11 mouse cellular contexts compared by ENCODE assay signal in the genomic region with DNA sequence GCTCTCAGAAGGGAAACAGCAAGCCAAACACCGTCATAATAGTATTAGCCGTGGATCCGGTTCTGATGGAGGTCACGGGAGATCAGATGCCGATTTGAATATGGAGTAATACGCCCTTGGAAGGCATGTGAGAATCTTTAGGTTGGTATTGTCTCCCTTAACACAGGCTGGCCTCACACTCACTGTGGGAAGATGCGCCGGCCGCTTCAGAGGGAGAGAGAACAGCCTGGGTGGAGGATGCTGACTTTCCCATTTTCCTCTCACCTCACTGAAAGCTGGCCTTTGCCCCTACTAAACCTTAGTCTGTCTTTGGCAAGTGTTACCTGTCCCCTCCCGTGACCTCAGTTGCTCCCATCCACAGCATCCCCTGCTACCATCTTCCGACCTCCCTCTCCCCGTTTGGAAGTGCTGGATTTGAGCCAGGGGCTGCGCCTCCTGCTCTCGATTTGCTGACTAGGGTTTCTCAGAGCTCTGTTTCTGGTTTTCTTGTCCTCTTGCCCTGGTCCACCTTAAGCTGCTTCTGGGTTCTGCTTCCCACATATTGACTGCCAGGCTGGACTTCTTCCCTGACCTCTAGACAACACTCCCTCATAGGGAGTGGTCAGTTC.
DNase-seq lines count a peak whose midpoint lies in the region; ATAC-seq and TF ChIP-seq lines count a peak whose summit lies in the region.
"Had no signal": no experiment of that assay in that cellular context is flagged by ENCODE, and none has a peak within 500 bp of the region (broad histone marks: within the 10 kb centered on the region; RNA-seq: fewer than 3 reads in every experiment).

No protein-coding gene starts in this region.

- 50% methylated on average over 14 of the region's 14 CpGs for WGBS in lung, postnatal 0 days
- WGBS in kidney, embryonic 16.5 days, result 56% methylated on average over 14 of the region's 14 CpGs
- WGBS in stomach, postnatal 0 days, result 52% methylated on average over 14 of the region's 14 CpGs

- H3K4me1 ChIP-seq in lung, postnatal 0 days (ENCODE audit: insufficient read depth, low read depth, low read length), result no peaks in the 10 kb centered on the region; the same call in 1 of the 2 replicates
- 0 out of 2 replicates have a peak, but pooled peaks cover 6% of the 10 kb centered on the region for H3K4me1 ChIP-seq in kidney, embryonic 16.5 days (ENCODE audit: insufficient read depth, low read length)
- H3K4me1 ChIP-seq in stomach, postnatal 0 days (replicated peaks; ENCODE audit: control insufficient read depth, insufficient read depth), result no peaks in the 10 kb centered on the region

- ATAC-seq in lung, postnatal 0 days, result no peak
- no peak for ATAC-seq in kidney, embryonic 16.5 days (ENCODE audit: low FRiP score, low TSS enrichment)
- ATAC-seq in stomach, postnatal 0 days (ENCODE audit: low FRiP score, low TSS enrichment), result no peak

- intact Hi-C loops in gastrocnemius, postnatal 14 days (cut with DNase I; ENCODE audit: low total_unique reads), result no loop called here
- intact Hi-C loops in left cerebral cortex, postnatal 36 days (cut with DNase I), result loop anchor here (10.0 kb wide), 1 partner anchor 1291 kb away; no protein-coding TSS in a partner anchor

- H3K36me3 ChIP-seq in lung, postnatal 0 days (ENCODE audit: insufficient read depth, low read length), result no peaks in the 10 kb centered on the region
- no peaks in the 10 kb centered on the region for H3K36me3 ChIP-seq in kidney, embryonic 16.5 days (ENCODE audit: insufficient read depth, low read length)
- no peaks in the 10 kb centered on the region for H3K36me3 ChIP-seq in stomach, postnatal 0 days (ENCODE audit: control insufficient read depth, insufficient read depth, low read length)
- H3K36me3 ChIP-seq: neural tube, embryonic 13.5 days had no signal

- H3K9ac ChIP-seq in lung, postnatal 0 days (replicated peaks; ENCODE audit: low read depth), result no peak overlapping the region
- H3K9ac ChIP-seq in kidney, embryonic 16.5 days (replicated peaks; ENCODE audit: low read length), result no peak overlapping the region
- H3K9ac ChIP-seq in stomach, postnatal 0 days (ENCODE audit: low read length), result no peak overlapping the region
- H3K9ac ChIP-seq: neural tube, embryonic 13.5 days had no signal

- peak; percentile 6 for DNase-seq in gastrocnemius, postnatal 14 days
- DNase-seq in gastrocnemius, postnatal 25 days, result no peak
- DNase-seq in lung, postnatal 0 days (ENCODE audit: low spot score), result no peak
- DNase-seq in lung, postnatal 25 days (ENCODE audit: low spot score), result no peak
- DNase-seq in stomach, postnatal 0 days (ENCODE audit: low spot score), result no peak
- no peak for DNase-seq in testis, postnatal 10 days (ENCODE audit: low spot score)
- no peak for DNase-seq in left cerebral cortex, postnatal 36 days (ENCODE audit: low spot score in 2 of 2)
- DNase-seq: right cerebral cortex, postnatal 25 days had no signal

- peak overlapping the region; percentile 35 for H3K4me2 ChIP-seq in lung, postnatal 0 days (replicated peaks; ENCODE audit: low read depth, low read length)
- H3K4me2 ChIP-seq in kidney, embryonic 16.5 days (replicated peaks; ENCODE audit: low read depth, low read length), result peak overlapping the region; percentile 34
- H3K4me2 ChIP-seq in stomach, postnatal 0 days (replicated peaks; ENCODE audit: low read depth), result peak overlapping the region; percentile 11
- H3K4me2 ChIP-seq: neural tube, embryonic 13.5 days had no signal

- H3K9me3 ChIP-seq in lung, postnatal 0 days (ENCODE audit: low read length), result no peaks in the 10 kb centered on the region
- no peaks in the 10 kb centered on the region for H3K9me3 ChIP-seq in kidney, embryonic 16.5 days (ENCODE audit: low read length)
- H3K9me3 ChIP-seq in stomach, postnatal 0 days (ENCODE audit: control insufficient read depth, low read length), result no peaks in the 10 kb centered on the region
- H3K9me3 ChIP-seq: neural tube, embryonic 13.5 days had no signal

- H3K4me3 ChIP-seq in lung, postnatal 0 days (ENCODE audit: low read depth, low read length), result no peak overlapping the region
- H3K4me3 ChIP-seq in kidney, embryonic 16.5 days (ENCODE audit: low read length), result peak overlapping the region; percentile 4; the same call in 1 of the 2 replicates
- no peak overlapping the region for H3K4me3 ChIP-seq in stomach, postnatal 0 days (ENCODE audit: low read depth, low read length)
- H3K4me3 ChIP-seq: neural tube, embryonic 13.5 days had no signal

- H3K27me3 ChIP-seq in lung, postnatal 0 days (replicated peaks; ENCODE audit: insufficient read depth, low read length), result no peaks in the 10 kb centered on the region
- no peaks in the 10 kb centered on the region for H3K27me3 ChIP-seq in kidney, embryonic 16.5 days (ENCODE audit: insufficient read depth, low read length)
- H3K27me3 ChIP-seq in stomach, postnatal 0 days (ENCODE audit: control insufficient read depth, insufficient read depth, low read length), result no peaks in the 10 kb centered on the region
- H3K27me3 ChIP-seq: CH12.LX had no signal

- no peak overlapping the region for H3K27ac ChIP-seq in lung, postnatal 0 days (ENCODE audit: low read length)
- no peak overlapping the region for H3K27ac ChIP-seq in kidney, embryonic 16.5 days (ENCODE audit: low read length)
- H3K27ac ChIP-seq in stomach, postnatal 0 days (replicated peaks), result no peak overlapping the region
- H3K27ac ChIP-seq: neural tube, embryonic 13.5 days had no signal

- no peak for TF ChIP-seq EP300 in lung, postnatal 0 days (IDR thresholded peaks at IDR 0.05)
- no peak for TF ChIP-seq EP300 in stomach, postnatal 0 days (optimal IDR thresholded peaks at IDR 0.05)

- no peak for TF ChIP-seq CTCF in lung, postnatal 0 days (IDR thresholded peaks at IDR 0.05)
- no peak for TF ChIP-seq CTCF in stomach, postnatal 0 days (IDR thresholded peaks at IDR 0.05; ENCODE audit: low read depth)
